Mouse (Mus musculus) limb, embryonic 14.5 days (tissue): Measurements from ENCODE around the gene Gm10322. TPM values are rescaled to one million over a fixed set of nuclear protein-coding genes. Genes with fewer than 3 reads are reported as not detected.

Source experiments
- ATAC-seq: fragments of 200-750 bp; cut with Nextera tagmentation; 2 replicates; pipeline ENCODE4 v1.8.0; 2017; ENCODE audit warnings: low read depth, moderate number of reproducible peaks, moderate TSS enrichment; ENCODE audit not compliant: low FRiP score
- DNase-seq: peaks from one replicate; pipeline ENCODE4 v3.0.0-alpha.2; 2015; ENCODE audit warnings: low spot score
- H3K27ac ChIP-seq: fragments of 300-500 bp; sonication (generic); replicated peaks from 2 replicates; pipeline ENCODE4 v1.5.1; 2014; ENCODE audit warnings: low read depth, mild to moderate bottlenecking, low read length, moderate library complexity, mixed read lengths
- H3K27me3 ChIP-seq: fragments of 300-500 bp; sonication (generic); 2 replicates; pipeline ENCODE4 v1.6.1; 2014; ENCODE audit warnings: low read length, mixed read lengths; ENCODE audit not compliant: control insufficient read depth, insufficient read depth
- H3K36me3 ChIP-seq: fragments of 300-500 bp; sonication (generic); 2 replicates; pipeline ENCODE4 v1.6.1; 2014; ENCODE audit warnings: mild to moderate bottlenecking, low read length, moderate library complexity, mixed read lengths; ENCODE audit not compliant: control insufficient read depth, insufficient read depth
- H3K4me1 ChIP-seq: fragments of 300-500 bp; sonication (generic); 2 replicates; pipeline ENCODE4 v1.6.1; 2014; ENCODE audit warnings: antibody characterized with exemption, low read length, mixed read lengths; ENCODE audit not compliant: control insufficient read depth, insufficient read depth
- H3K4me2 ChIP-seq: fragments of 300-500 bp; sonication (generic); replicated peaks from 2 replicates; pipeline ENCODE4 v1.6.1; 2014; ENCODE audit warnings: low read depth, mild to moderate bottlenecking, low read length, moderate library complexity; ENCODE audit not compliant: severe bottlenecking
- H3K4me3 ChIP-seq: fragments of 300-500 bp; sonication (generic); replicated peaks from 2 replicates; pipeline ENCODE4 v1.5.1; 2014; ENCODE audit warnings: low read length
- H3K9ac ChIP-seq: fragments of 300-500 bp; sonication (generic); 2 replicates; pipeline ENCODE4 v1.6.1; 2014; ENCODE audit warnings: mild to moderate bottlenecking, low read depth, low read length, moderate library complexity; ENCODE audit not compliant: severe bottlenecking
- H3K9me3 ChIP-seq: fragments of 300-500 bp; sonication (generic); 2 replicates; pipeline ENCODE4 v1.6.1; 2016; ENCODE audit warnings: low read length; ENCODE audit not compliant: control insufficient read depth
- POLR2A ChIP-seq: fragments of 200-500 bp; IDR thresholded peaks from 2 replicates; pipeline ENCODE4 v1.8.0; 2012; ENCODE audit warnings: inconsistent platforms, mild to moderate bottlenecking, moderate library complexity, borderline replicate concordance; ENCODE audit not compliant: insufficient read depth, insufficient read length; ENCODE audit errors: extremely low read depth
- WGBS: fragments of 180-500 bp; shearing (Covaris S2); extraction: QIAGEN DNeasy Blood & Tissue Kit; methylation state at CpG from one replicate; pipeline ENCODE4 v1.1.7; 2014; 5-methylcytosine and 5-hydroxymethylcytosine counted together
- polyA plus RNA-seq, 2 experiments: library from polyadenylated mRNA; depleted of rRNA in 1 of 2; stranded (reverse) in 1 of 2; unstranded in 1 of 2; fragments of >200 nt; fragmentation: Nextera tagmentation in 1 of 2; extraction: Ambion mirVana in 1 of 2; gene quantifications; 2 replicates each; pipeline versions ENCODE4 v1.2.1 to v1.2.3; 2012 to 2014

Gene Gm10322
- polyA plus RNA-seq (2012; rRNA removed) (not detected in 2 replicates), polyA plus RNA-seq (2014; fragmentation: Nextera tagmentation; extraction: Ambion mirVana) (not detected in 2 replicates)

DNA sequence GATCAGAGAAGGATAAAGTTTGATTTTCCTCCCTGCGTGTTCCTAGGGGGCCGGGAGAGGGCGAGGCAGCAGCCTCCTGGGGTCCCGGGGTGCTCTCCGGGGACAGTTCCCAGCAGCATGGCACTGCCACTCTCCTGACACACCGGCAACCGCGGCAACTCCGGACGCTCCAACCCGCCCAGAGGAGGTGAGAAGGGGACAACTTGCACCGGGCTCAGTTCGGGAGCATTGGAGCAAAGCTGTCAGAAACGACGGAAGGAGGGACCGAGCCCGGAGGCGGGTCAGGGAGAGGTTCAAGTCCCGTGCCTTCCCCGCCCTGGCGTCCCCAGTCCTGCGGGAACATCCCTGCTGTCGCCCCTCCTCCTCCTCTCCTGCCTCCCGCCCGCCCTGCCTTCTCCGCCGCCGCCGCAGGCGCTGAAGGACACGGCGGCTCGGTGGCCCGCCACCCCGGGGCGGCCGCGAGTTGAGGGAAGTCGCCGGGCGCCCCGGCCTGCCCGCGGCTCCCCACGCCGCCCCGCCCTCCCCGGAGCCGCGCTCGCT, at the start of gene Gm10322:
TSS of gene Gm10322 (plus strand) at position 83 of the 540 bp plus-strand sequence.
- H3K27ac ChIP-seq, result peak within 1 kb of the TSS; percentile 86
- 0% methylated on average over 22 of the region's 51 CpGs for WGBS
- no peaks in the 10 kb centered on the region for H3K9me3 ChIP-seq
- ATAC-seq (peak; percentile 70), DNase-seq (peak; percentile 55)
- no peaks in the 10 kb centered on the region for H3K36me3 ChIP-seq
- H3K27me3 ChIP-seq, result no peaks in the 10 kb centered on the region
- peak within 1 kb of the TSS; percentile 94 for H3K9ac ChIP-seq
- H3K4me2 ChIP-seq, result peak within 1 kb of the TSS; percentile 84
- no peak for TF ChIP-seq POLR2A
- H3K4me3 ChIP-seq, result peak within 1 kb of the TSS; percentile 92
- peaks cover 24% of the 10 kb centered on the region for H3K4me1 ChIP-seq

- no peaks in the 10 kb centered on the region for H3K9me3 ChIP-seq
- H3K27me3 ChIP-seq, result no peaks in the 10 kb centered on the region
- H3K36me3 ChIP-seq, result peaks cover 4% of the 10 kb centered on the region; the same call in 1 of the 2 replicates
- WGBS, result 91% methylated on average over 13 of the region's 13 CpGs
- peak overlapping the region; percentile 59 for H3K27ac ChIP-seq
- DNase-seq (no peak), ATAC-seq (no peak)
- H3K4me3 ChIP-seq, result no peak overlapping the region
- H3K9ac ChIP-seq, result no peak overlapping the region
- peaks cover 67% of the 10 kb centered on the region for H3K4me1 ChIP-seq
- no peak overlapping the region for H3K4me2 ChIP-seq
- no peak for TF ChIP-seq POLR2A
Observed at GRCm38 (mm10) chr10:59566968-59567367, 48.9 kb upstream of the Gm10322 start.

GRCm38 (mm10) chr10:59568665-59569480, 47.0 kb upstream of the Gm10322 start:
- Histone ChIP-seq H3K36me3 (peaks cover 4% of the 10 kb centered on the region; the same call in 1 of the 2 replicates), H3K9ac (no peak overlapping the region), H3K4me1 (peaks cover 57% of the 10 kb centered on the region), H3K9me3 (peaks cover 7% of the 10 kb centered on the region; the same call in 1 of the 2 replicates), H3K27me3 (no peaks in the 10 kb centered on the region), H3K27ac (no peak overlapping the region), H3K4me2 (no peak overlapping the region), H3K4me3 (no peak overlapping the region)
- ATAC-seq (no peak), DNase-seq (no peak)
- TF ChIP-seq POLR2A, result no peak
- WGBS, result 76% methylated on average over 10 of the region's 10 CpGs

DNA sequence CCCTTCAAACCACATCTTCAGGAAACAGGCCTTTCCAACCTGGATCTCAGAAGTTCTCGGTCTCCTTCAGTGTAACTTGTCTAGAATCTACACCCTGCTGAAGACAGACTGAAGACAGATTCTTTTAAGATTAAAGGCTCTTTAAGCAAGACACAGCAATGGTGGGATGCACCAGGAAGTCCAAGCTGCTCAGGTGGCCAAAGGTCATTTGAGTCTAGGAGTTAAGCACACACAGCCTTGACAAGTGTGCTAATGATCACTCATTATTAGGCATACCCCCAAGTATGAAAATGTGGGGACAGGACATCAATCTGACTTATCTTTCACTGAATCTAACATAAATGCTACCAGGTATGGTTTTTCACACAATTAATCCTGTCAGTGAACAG, 46.4 kb upstream of the Gm10322 start:
- no peak overlapping the region for H3K27ac ChIP-seq
- H3K4me2 ChIP-seq, result no peak overlapping the region
- peaks cover 55% of the 10 kb centered on the region for H3K4me1 ChIP-seq
- peaks cover 4% of the 10 kb centered on the region; the same call in 1 of the 2 replicates for H3K36me3 ChIP-seq
- no peak overlapping the region for H3K9ac ChIP-seq
- no peak for TF ChIP-seq POLR2A
- H3K27me3 ChIP-seq, result no peaks in the 10 kb centered on the region
- no peak for ATAC-seq
- peaks cover 11% of the 10 kb centered on the region; the same call in 1 of the 2 replicates for H3K9me3 ChIP-seq
- no peak overlapping the region for H3K4me3 ChIP-seq
- WGBS, result 74% methylated on average over 1 of the region's 1 CpGs
- DNase-seq, result no peak

- ATAC-seq (no peak), DNase-seq (no peak)
- peaks cover 11% of the 10 kb centered on the region; the same call in 1 of the 2 replicates for H3K9me3 ChIP-seq
- H3K27ac ChIP-seq, result no peak overlapping the region; the same call in 1 of the 2 replicates
- H3K27me3 ChIP-seq, result no peaks in the 10 kb centered on the region
- H3K4me3 ChIP-seq, result no peak overlapping the region
- 64% methylated on average over 6 of the region's 6 CpGs for WGBS
- TF ChIP-seq POLR2A, result no peak
- H3K36me3 ChIP-seq, result peaks cover 4% of the 10 kb centered on the region; the same call in 1 of the 2 replicates
- peaks cover 46% of the 10 kb centered on the region for H3K4me1 ChIP-seq
- no peak overlapping the region for H3K9ac ChIP-seq
- no peak overlapping the region for H3K4me2 ChIP-seq
Observed at GRCm38 (mm10) chr10:59570360-59570759, 45.5 kb upstream of the Gm10322 start.
